Mouse (Mus musculus) midbrain, embryonic 15.5 days (tissue): Measurements from ENCODE around the gene Gm20517. TPM values are rescaled to one million over a fixed set of nuclear protein-coding genes. Genes with fewer than 3 reads are reported as not detected.
A peak's percentile ranks its signal among the peaks of the same experiment; 100 is the strongest.
"Not testable (repeated sequence)": the region's sequence is repeated elsewhere in the genome, so short reads cannot be mapped to it uniquely, and the experiment has no call there.

ENCODE experiments used
- ATAC-seq: fragments of 200-750 bp; cut with Nextera tagmentation; replicated peaks from 2 replicates; pipeline ENCODE4 v1.8.0; 2017; ENCODE audit warnings: moderate TSS enrichment
- H3K27ac ChIP-seq: fragments of 300-500 bp; sonication (generic); 2 replicates; pipeline ENCODE4 v1.5.1; 2015; ENCODE audit warnings: mild to moderate bottlenecking, inconsistent platforms
- H3K27me3 ChIP-seq: fragments of 300-500 bp; sonication (generic); replicated peaks from 2 replicates; pipeline ENCODE4 v1.6.1; 2015; ENCODE audit warnings: inconsistent platforms
- H3K36me3 ChIP-seq: fragments of 300-500 bp; sonication (generic); replicated peaks from 2 replicates; pipeline ENCODE4 v1.6.1; 2015; ENCODE audit warnings: inconsistent platforms
- H3K4me1 ChIP-seq: fragments of 300-500 bp; sonication (generic); 2 replicates; pipeline ENCODE4 v1.6.1; 2015; ENCODE audit warnings: inconsistent platforms
- H3K4me2 ChIP-seq: fragments of 300-500 bp; sonication (generic); 2 replicates; pipeline ENCODE4 v1.6.1; 2015; ENCODE audit warnings: inconsistent platforms, mild to moderate bottlenecking, moderate library complexity
- H3K4me3 ChIP-seq: fragments of 300-500 bp; sonication (generic); 2 replicates; pipeline ENCODE4 v1.5.1; 2015; ENCODE audit warnings: mild to moderate bottlenecking, inconsistent platforms
- H3K9ac ChIP-seq: fragments of 300-500 bp; sonication (generic); 2 replicates; pipeline ENCODE4 v1.6.1; 2015; ENCODE audit warnings: mild to moderate bottlenecking, inconsistent platforms
- H3K9me3 ChIP-seq: fragments of 300-500 bp; sonication (generic); 2 replicates; pipeline ENCODE4 v1.6.1; 2016; ENCODE audit warnings: inconsistent platforms
- WGBS: fragments of 180-500 bp; shearing (Covaris S2); methylation state at CpG from one replicate; pipeline ENCODE4 v1.1.7; 2015; ENCODE audit warnings: mixed read lengths; 5-methylcytosine and 5-hydroxymethylcytosine counted together
- polyA plus RNA-seq: library from polyadenylated mRNA; unstranded; fragments of >200 nt; fragmentation: Nextera tagmentation; extraction: Ambion mirVana; gene quantifications from 2 replicates; pipeline ENCODE4 v1.2.1, GENCODE M21; 2015

Gene Gm20517
- polyA plus RNA-seq, 1 experiment from 2014 or later, result 2.9 TPM

DNA sequence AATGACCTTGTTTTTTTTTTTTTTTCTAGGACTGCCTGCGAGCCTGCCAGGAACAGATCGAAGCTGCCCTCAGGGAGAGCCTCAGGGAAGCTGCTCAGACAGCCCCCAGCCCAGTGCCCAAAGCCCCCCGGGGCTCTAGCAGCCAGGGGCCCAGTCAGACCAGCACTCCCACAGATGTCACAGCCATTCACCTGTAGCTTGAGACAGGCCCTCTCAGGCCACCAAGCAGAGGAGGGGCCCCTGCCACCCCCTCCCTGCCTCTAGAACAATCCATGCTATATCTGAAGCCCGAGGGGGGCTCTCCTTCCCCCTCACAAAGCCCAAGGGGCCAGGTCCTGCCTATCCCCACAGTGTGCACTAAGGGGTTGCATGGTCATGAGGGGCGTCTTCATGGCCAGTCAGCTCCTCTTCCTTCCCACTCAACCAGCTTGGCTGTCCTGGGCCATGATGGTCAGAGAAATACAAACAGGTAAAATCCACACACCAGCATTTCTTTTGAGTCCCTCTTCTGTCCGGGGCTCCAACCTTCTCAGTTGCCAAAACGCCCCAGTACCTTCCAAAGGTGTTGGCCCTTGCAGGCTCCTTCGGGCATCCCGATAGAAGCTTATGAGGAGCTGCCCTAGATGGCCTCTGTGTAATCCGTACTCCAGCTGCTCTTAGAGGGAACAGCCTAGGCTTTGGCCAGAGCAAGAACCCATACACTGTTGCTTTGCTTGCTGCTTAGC is 12.6 kb upstream of the Gm20517 start:
- not testable (repeated sequence) for H3K9me3 ChIP-seq, H3K4me3 ChIP-seq, ATAC-seq, H3K27ac ChIP-seq, H3K4me2 ChIP-seq, H3K27me3 ChIP-seq, H3K9ac ChIP-seq
- Histone ChIP-seq H3K36me3 (peaks cover 27% of the 10 kb centered on the region), H3K4me1 (peaks cover 40% of the 10 kb centered on the region)
- WGBS, result 82% methylated on average over 10 of the region's 10 CpGs

DNA sequence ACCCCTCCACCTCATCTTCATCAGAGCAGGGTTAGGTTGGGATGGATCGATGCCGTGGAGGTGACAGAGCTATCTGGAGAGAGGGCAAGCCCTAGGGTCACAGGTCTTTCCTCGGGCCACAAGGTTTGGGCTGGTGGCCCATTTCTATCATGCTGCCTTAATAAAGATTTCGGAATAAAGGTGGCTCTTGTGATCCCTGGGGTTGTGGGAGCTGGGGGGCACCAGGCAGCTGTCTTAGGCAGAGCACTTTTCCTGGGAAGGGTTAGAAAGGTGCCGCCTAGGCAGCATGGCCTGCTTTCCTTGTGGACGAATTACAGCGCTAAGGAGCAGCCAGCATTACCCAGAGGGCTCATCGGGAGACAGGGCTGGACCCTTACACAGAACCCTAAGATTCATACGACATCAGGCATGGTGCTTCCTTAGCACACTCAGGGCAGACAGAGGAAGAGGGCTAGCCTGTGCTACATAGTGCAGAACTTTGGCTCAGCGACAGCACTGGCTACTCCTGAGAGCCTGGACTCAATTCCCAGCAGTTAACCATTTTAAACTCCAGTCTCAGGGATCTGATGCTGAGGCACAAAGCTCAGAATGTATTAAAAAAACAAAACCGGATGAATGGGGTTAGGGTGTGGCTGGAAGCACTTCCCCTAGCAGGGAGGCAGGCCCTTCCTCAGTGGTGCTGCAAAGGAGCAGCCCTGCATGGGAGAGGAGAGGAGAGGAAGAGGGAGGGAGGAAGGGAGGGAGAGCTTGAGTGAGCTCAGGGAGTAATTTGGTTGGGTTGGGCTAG is 11.7 kb upstream of the Gm20517 start:
- H3K36me3 ChIP-seq, result peaks cover 32% of the 10 kb centered on the region
- H3K9ac ChIP-seq, result no peak overlapping the region
- peaks cover 30% of the 10 kb centered on the region for H3K4me1 ChIP-seq
- no peak overlapping the region for H3K4me3 ChIP-seq
- 82% methylated on average over 11 of the region's 11 CpGs for WGBS
- no peaks in the 10 kb centered on the region for H3K9me3 ChIP-seq
- no peak overlapping the region for H3K27ac ChIP-seq
- no peak overlapping the region for H3K4me2 ChIP-seq
- ATAC-seq, result no peak
- no peaks in the 10 kb centered on the region for H3K27me3 ChIP-seq

DNA sequence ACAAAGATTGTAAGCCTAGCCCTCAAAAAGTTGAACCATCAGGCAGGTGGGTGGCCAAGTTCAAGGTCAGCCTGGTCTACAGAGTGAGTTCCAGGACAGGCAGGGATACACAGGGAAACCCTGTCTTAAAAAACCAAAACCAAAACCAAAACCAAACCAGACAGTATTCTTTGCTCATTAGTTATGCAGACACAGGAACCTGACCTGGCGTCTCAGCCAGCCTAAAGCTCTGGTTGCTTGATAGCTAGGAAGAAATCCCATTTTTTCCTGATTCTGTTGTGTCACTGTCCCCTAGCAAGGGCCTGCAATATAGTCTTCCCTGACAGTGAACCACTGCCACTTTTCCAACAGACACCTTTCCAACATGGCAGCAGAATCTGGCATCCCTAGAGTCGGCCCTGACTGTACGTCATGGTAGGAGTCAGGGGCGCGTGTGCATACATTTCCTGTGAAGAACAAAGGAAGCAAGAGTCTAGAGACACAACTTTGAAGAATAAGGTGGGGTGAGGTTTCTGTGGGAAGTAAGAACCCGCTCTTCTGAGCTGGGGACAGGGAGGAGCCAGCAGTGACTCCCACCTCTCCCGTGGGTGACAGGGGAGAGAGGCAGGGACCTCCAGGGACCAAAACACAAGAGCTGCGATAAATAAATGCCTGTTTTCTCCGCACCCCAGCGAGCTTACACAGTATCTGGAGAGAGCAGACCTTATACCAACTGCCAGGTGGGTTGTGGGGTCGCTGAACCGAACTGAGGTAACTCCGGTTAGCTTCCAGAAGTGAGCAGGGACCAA is 10.6 kb upstream of the Gm20517 start:
- H3K9me3 ChIP-seq, result no peaks in the 10 kb centered on the region
- H3K36me3 ChIP-seq, result peaks cover 38% of the 10 kb centered on the region
- no peak overlapping the region for H3K4me2 ChIP-seq
- no peak overlapping the region for H3K27ac ChIP-seq
- no peak overlapping the region for H3K4me3 ChIP-seq
- WGBS, result 88% methylated on average over 13 of the region's 13 CpGs
- no peak overlapping the region for H3K9ac ChIP-seq
- no peaks in the 10 kb centered on the region for H3K27me3 ChIP-seq
- no peak for ATAC-seq
- H3K4me1 ChIP-seq, result peaks cover 19% of the 10 kb centered on the region

DNA sequence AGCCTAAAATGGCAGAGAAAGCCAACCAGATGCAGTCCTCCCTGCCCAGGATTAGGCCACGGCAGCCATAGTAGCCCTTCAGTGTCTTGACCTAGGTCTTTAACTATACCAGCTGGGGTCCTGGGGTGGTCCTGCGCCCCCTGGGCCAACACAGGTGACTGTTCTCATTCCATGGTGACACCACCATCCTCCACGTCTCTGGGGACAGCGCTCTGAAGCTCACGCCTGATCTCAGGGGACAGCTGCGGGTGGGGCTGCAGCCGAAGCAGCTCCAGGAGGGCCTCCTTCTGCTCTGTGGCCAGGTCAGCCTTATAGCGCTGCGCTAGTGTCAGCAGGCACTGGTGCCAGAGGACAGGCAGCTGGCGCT is 10.0 kb upstream of the Gm20517 start:
- no peak overlapping the region for H3K9ac ChIP-seq
- no peak overlapping the region for H3K27ac ChIP-seq
- no peaks in the 10 kb centered on the region for H3K27me3 ChIP-seq
- no peaks in the 10 kb centered on the region for H3K9me3 ChIP-seq
- WGBS, result 96% methylated on average over 10 of the region's 10 CpGs
- no peak overlapping the region for H3K4me3 ChIP-seq
- peaks cover 16% of the 10 kb centered on the region for H3K4me1 ChIP-seq
- no peak overlapping the region for H3K4me2 ChIP-seq
- H3K36me3 ChIP-seq, result peaks cover 40% of the 10 kb centered on the region
- ATAC-seq, result no peak

DNA sequence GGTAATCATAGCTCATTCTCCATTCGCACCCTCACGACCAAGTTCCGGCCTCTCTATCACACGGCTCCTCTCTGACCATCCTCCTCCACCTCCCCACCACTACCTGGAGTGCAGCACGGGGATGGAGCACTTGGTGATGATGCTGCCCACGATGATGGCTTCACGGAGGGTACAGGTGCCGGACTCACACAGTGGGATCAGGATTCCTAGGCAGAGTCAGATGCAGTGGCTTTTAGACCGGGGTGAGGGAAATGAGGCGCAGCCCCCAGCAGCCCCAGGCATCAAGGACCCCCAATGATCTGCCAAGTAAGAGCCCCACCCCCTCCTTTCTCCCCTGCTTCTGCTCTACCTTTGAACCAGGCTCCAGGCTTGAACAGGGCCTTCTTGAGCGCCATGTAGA is 9.1 kb upstream of the Gm20517 start:
- Histone ChIP-seq H3K27ac (no peak overlapping the region), H3K36me3 (peaks cover 41% of the 10 kb centered on the region), H3K4me2 (no peak overlapping the region), H3K9me3 (no peaks in the 10 kb centered on the region), H3K4me1 (peaks cover 7% of the 10 kb centered on the region), H3K4me3 (no peak overlapping the region), H3K9ac (no peak overlapping the region), H3K27me3 (no peaks in the 10 kb centered on the region)
- WGBS, result 95% methylated on average over 11 of the region's 11 CpGs
- no peak for ATAC-seq

DNA sequence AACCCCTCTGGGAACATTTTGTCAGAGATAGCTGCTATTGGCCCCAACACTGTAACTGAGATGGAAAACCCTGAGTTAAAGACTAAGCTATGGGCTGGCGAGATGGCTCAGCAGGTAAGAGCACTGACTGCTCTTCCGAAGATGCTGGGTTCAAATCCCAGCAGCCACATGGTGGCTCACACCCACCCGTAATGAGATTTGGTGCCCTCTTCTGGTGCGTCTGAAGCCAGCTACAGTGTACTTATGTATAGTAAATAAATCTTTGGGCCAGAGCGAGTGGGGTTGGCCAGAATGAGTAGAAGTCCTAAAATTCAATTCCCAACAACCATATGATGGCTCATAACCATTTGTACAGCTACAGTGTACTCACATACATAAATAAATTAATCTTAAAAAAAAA is 5.2 kb upstream of the Gm20517 start:
- Histone ChIP-seq H3K9ac (no peak overlapping the region), H3K4me3 (no peak overlapping the region), H3K36me3 (peaks cover 44% of the 10 kb centered on the region), H3K27ac (no peak overlapping the region), H3K4me1 (peaks cover 19% of the 10 kb centered on the region), H3K27me3 (no peaks in the 10 kb centered on the region), H3K4me2 (no peak overlapping the region), H3K9me3 (no peaks in the 10 kb centered on the region)
- WGBS, result 76% methylated on average over 5 of the region's 5 CpGs
- ATAC-seq, result no peak

DNA sequence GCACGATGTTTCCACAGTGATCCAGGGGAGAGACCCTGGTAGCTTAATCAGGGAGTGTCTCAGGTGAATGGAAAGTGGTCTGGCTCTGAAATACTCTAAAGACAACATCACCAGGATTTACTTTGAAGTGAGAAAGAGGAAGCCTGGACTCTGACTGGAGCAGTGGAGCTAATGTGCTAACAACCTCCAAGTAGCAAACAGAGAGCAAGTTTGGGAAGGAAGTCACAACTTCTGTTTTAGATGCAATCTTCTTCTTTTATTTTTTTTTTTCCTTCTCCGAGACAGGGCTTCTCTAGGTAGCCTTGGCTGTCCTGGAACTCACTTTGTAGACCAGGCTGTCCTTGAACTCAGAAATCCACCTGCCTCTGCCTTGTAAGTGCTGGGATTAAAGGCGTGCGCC is 2.2 kb upstream of the Gm20517 start:
- 89% methylated on average over 4 of the region's 4 CpGs for WGBS
- Histone ChIP-seq H3K9ac (no peak overlapping the region), H3K36me3 (peaks cover 24% of the 10 kb centered on the region), H3K9me3 (no peaks in the 10 kb centered on the region), H3K4me1 (peaks cover 32% of the 10 kb centered on the region), H3K27ac (no peak overlapping the region), H3K4me2 (no peak overlapping the region; the same call in 1 of the 2 replicates), H3K4me3 (no peak overlapping the region), H3K27me3 (no peaks in the 10 kb centered on the region)
- ATAC-seq, result no peak

DNA sequence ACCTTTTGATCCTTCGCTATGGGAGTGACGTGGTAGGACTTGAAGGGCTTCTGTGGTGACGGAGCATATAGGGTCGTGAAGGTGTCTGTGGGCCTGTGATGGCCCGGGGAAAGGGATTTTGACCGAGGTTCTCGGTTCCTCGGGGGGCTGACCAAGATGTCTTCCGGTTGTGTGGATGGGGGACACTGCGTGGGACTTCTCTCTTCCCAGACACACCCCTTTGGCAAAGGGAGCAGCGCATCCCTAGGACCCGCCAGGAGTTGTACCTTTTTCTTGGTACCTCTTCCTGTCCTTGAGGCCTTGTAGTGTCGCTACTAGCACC is 233 bp downstream of the Gm20517 start:
- Histone ChIP-seq H3K27ac (peak overlapping the region; percentile 67), H3K9ac (peak overlapping the region; percentile 78), H3K4me1 (peaks cover 32% of the 10 kb centered on the region), H3K27me3 (no peaks in the 10 kb centered on the region), H3K9me3 (no peaks in the 10 kb centered on the region), H3K4me3 (peak overlapping the region; percentile 71), H3K4me2 (peak overlapping the region; percentile 84), H3K36me3 (peaks cover 15% of the 10 kb centered on the region; the same call in 1 of the 2 replicates)
- WGBS, result under 1% methylated on average over 13 of the region's 13 CpGs
- ATAC-seq, result no peak

DNA sequence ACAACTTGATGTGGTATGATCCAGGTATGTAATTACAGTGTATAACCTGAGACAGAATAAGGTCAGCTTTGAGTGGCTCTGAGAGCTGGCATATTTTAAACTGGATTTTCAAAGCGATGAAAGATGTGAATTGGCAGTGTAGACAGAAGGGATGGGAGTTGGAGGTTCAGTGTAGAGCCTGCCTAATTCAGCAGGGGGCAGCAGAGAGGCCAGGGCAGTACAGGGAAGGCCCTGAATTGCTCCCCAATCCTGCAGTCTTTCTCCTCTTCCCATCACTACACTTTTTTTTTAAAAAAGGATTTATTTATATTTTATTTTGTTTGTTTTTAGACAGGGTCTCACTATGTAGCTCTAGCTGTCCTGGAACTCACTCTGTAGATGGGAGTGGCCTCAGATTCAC is 2.6 kb downstream of the Gm20517 start:
- H3K4me3 ChIP-seq, result no peak overlapping the region
- H3K27ac ChIP-seq, result no peak overlapping the region
- H3K36me3 ChIP-seq, result peaks cover 17% of the 10 kb centered on the region; the same call in 1 of the 2 replicates
- H3K27me3 ChIP-seq, result no peaks in the 10 kb centered on the region
- H3K9me3 ChIP-seq, result no peaks in the 10 kb centered on the region
- no peak overlapping the region for H3K4me2 ChIP-seq
- no peak for ATAC-seq
- no peak overlapping the region for H3K9ac ChIP-seq
- 81% methylated on average over 1 of the region's 1 CpGs for WGBS
- peaks cover 29% of the 10 kb centered on the region for H3K4me1 ChIP-seq

DNA sequence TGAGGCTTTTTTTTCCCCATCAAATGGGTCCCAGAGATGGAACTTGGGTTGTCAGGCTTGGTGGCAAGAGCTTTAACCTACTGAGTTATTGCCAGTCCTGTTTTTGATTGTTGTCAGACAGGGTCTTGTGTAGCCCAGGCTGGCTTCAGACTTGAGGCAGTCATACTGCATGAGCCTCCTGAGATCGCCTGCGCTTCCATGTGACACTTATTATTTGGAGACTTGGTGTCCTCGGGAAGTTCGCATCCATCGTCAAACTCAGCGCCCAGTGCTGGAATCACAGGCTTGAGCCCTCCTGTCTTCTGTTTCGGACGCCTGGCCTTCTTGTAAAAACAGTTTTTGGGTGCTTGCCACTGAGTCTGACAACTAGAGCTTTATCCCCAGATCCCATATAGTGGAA is 4.7 kb downstream of the Gm20517 start:
- 97% methylated on average over 8 of the region's 8 CpGs for WGBS
- no peak overlapping the region for H3K4me3 ChIP-seq

DNA sequence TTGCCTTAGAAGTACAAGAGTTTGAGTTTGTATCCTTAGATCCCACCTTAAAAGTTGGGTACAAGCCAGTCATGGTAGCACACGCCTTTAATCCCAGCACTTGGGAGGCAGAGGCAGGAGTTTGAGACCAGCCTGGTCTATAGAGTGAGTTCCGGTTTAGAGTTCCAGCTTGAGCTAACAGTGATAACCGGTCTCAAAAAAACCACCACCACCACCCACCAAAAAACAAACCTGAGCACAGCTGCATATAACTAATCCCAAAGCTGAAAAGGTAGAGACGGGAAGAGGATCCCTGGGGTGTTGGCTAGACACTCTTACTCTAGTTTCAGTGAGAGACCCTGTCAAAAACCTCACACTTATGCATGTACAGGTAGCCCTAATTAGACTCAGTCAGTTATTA is 5.3 kb downstream of the Gm20517 start:
- no peak for ATAC-seq
- H3K9me3 ChIP-seq, result no peaks in the 10 kb centered on the region
- H3K36me3 ChIP-seq, result peaks cover 25% of the 10 kb centered on the region; the same call in 1 of the 2 replicates
- 89% methylated on average over 4 of the region's 4 CpGs for WGBS
- no peak overlapping the region for H3K4me3 ChIP-seq
- H3K27me3 ChIP-seq, result no peaks in the 10 kb centered on the region
- no peak overlapping the region for H3K4me2 ChIP-seq
- peaks cover 14% of the 10 kb centered on the region for H3K4me1 ChIP-seq
- no peak overlapping the region for H3K9ac ChIP-seq
- H3K27ac ChIP-seq, result no peak overlapping the region

More for the DNA sequence above, 4.7 kb downstream of the Gm20517 start:
- no peaks in the 10 kb centered on the region for H3K27me3 ChIP-seq
- H3K9ac ChIP-seq, result no peak overlapping the region
- peaks cover 14% of the 10 kb centered on the region for H3K4me1 ChIP-seq
- ATAC-seq, result no peak
- H3K27ac ChIP-seq, result no peak overlapping the region
- peaks cover 20% of the 10 kb centered on the region; the same call in 1 of the 2 replicates for H3K36me3 ChIP-seq
- H3K4me2 ChIP-seq, result no peak overlapping the region
- H3K9me3 ChIP-seq, result no peaks in the 10 kb centered on the region

DNA sequence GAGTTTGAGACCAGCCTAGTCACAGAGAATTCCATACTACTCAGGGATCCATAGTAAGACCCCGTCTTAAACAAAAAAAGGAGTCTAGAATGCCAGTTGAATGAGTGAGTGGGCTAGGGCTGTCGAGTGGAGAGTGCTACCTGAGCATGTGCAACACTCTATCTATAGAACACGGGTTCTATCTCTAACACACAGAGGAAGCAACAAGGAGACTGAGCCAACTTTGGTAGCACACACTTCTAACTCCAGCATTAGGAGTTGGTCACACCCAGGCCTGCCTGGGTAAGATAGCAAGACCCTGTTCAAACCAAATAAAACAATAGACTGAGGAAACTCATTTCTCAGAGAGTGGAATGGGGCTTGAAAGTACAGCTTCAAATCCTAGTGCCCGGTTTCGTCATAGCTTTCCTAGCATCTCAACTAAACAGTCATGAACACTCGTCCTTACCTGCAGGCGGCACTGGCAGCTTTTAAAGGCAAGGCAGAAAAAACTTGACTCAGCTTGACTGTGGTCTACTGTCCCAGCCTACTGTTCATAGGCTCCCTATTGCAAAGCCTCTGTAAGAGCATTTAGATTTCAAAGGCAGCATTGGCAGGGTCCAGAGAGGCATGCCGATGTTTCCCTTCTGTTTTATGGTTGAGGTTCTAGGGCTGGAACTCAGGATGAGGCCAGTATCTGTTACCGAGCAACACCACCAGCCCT is 6.4 kb downstream of the Gm20517 start:
- Histone ChIP-seq H3K9ac (no peak overlapping the region), H3K27me3 (no peaks in the 10 kb centered on the region), H3K4me1 (peaks cover 4% of the 10 kb centered on the region), H3K9me3 (no peaks in the 10 kb centered on the region), H3K36me3 (peaks cover 35% of the 10 kb centered on the region), H3K4me3 (no peak overlapping the region), H3K27ac (no peak overlapping the region), H3K4me2 (no peak overlapping the region)
- 94% methylated on average over 9 of the region's 9 CpGs for WGBS
- no peak for ATAC-seq
